Mouse (Mus musculus) stomach, embryonic 16.5 days (tissue): Measurements from ENCODE around the gene Hip1. TPM values are rescaled to one million over a fixed set of nuclear protein-coding genes. Genes with fewer than 3 reads are reported as not detected.
A peak's percentile ranks its signal among the peaks of the same experiment; 100 is the strongest.

Source experiments
- ATAC-seq: fragments of 200-750 bp; cut with Nextera tagmentation; 2 replicates; pipeline ENCODE4 v1.8.0; 2017; ENCODE audit warnings: moderate number of reproducible peaks, moderate TSS enrichment; ENCODE audit not compliant: insufficient read depth, low FRiP score
- H3K27ac ChIP-seq: fragments of 300-500 bp; sonication (generic); 2 replicates; pipeline ENCODE4 v1.5.1; 2014; ENCODE audit warnings: low read length
- H3K27me3 ChIP-seq: fragments of 300-500 bp; sonication (generic); 2 replicates; pipeline ENCODE4 v1.6.1; 2014; ENCODE audit warnings: low read length, control low read depth, mixed read lengths; ENCODE audit not compliant: control insufficient read depth, insufficient read depth
- H3K36me3 ChIP-seq: fragments of 300-500 bp; sonication (generic); 2 replicates; pipeline ENCODE4 v1.6.1; 2014; ENCODE audit warnings: low read length; ENCODE audit not compliant: control insufficient read depth, insufficient read depth
- H3K4me1 ChIP-seq: fragments of 300-500 bp; sonication (generic); 2 replicates; pipeline ENCODE4 v1.6.1; 2014; ENCODE audit warnings: low read length, control low read depth, mixed read lengths; ENCODE audit not compliant: control insufficient read depth, insufficient read depth
- H3K4me2 ChIP-seq: fragments of 300-500 bp; sonication (generic); 2 replicates; pipeline ENCODE4 v1.6.1; 2014; ENCODE audit warnings: low read depth, low read length, mixed read lengths
- H3K4me3 ChIP-seq: fragments of 300-500 bp; sonication (generic); replicated peaks from 2 replicates; pipeline ENCODE4 v1.5.1; 2014; ENCODE audit warnings: mild to moderate bottlenecking, low read length
- H3K9ac ChIP-seq: fragments of 300-500 bp; sonication (generic); 2 replicates; pipeline ENCODE4 v1.6.1; 2014; ENCODE audit warnings: low read length
- H3K9me3 ChIP-seq: fragments of 300-500 bp; sonication (generic); replicated peaks from 2 replicates; pipeline ENCODE4 v1.6.1; 2016; ENCODE audit warnings: low read length, control low read depth; ENCODE audit not compliant: control insufficient read depth
- whole genome bisulfite sequencing: fragments of 180-500 bp; shearing (Covaris S2); extraction: QIAGEN DNeasy Blood & Tissue Kit; methylation state at CpG from one replicate; pipeline ENCODE4 v1.1.7; 2014; 5-methylcytosine and 5-hydroxymethylcytosine counted together
- polyA plus RNA-seq: library from polyadenylated mRNA; unstranded; fragments of >200 nt; fragmentation: Nextera tagmentation; extraction: Ambion mirVana; gene quantifications from 2 replicates; pipeline ENCODE4 v1.2.1, GENCODE M21; 2015

Hip1 gene
- 22.2 and 26.5 TPM in 2 replicates for polyA plus RNA-seq

GRCm38 (mm10) chr5:135544865-135545797 is at the start of gene Hip1:
Gene Hip1 (minus strand): TSS chr5:135545120.
- Histone ChIP-seq H3K4me2 (peak within 1 kb of the TSS; percentile 92), H3K9ac (peak within 1 kb of the TSS; percentile 80), H3K4me3 (peak within 1 kb of the TSS; percentile 81), H3K36me3 (no peaks in the 10 kb centered on the region), H3K27me3 (peaks cover 2% of the 10 kb centered on the region; the same call in 1 of the 2 replicates), H3K9me3 (no peaks in the 10 kb centered on the region), H3K27ac (peak within 1 kb of the TSS; percentile 59), H3K4me1 (peaks cover 8% of the 10 kb centered on the region; the same call in 1 of the 2 replicates)
- ATAC-seq, result peak; percentile 98
- WGBS, result under 1% methylated on average over 46 of the region's 46 CpGs

DNA sequence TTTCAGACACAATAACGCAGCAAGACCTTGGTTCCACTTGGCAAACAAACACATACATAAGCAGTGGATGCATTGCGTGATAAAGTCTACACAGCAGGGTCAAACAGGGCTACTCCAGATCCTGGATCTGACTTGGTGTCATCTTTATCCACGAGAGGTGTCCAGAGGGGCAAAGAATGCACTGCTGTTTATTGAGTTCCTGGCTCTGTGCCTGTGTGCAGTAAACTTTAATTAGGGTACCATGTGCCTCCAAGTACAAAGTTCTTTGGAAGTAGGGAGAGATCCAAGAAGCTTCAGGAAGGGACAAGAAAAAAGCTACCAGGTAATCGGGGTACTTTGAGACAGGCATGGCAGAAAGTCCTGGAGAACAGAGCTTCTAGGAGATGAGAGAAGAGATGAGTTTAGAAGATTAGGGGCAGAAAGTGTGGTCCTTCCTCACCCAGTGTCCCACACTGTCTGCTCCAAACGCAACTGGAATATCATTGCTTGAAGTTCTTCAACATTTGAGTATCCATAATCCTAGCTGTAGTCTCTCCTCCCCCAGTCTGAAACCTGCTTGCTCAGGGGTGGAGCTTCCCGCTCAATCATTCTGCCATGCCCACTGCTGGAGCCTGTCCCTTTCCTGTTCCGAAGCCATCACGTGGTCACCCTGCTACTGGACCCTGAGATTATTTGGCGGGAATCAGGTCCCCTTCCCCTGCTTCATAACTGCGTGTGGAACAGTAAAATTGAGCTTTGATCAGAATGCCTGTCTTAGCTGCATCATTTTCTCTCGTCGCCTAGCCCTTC is 45.3 kb upstream of the Hip1 start:
- no peak for ATAC-seq
- no peaks in the 10 kb centered on the region for H3K36me3 ChIP-seq
- WGBS, result 72% methylated on average over 10 of the region's 12 CpGs
- no peaks in the 10 kb centered on the region for H3K27me3 ChIP-seq
- H3K27ac ChIP-seq, result no peak overlapping the region
- H3K9ac ChIP-seq, result no peak overlapping the region
- no peak overlapping the region for H3K4me2 ChIP-seq
- H3K4me1 ChIP-seq, result no peaks in the 10 kb centered on the region
- no peak overlapping the region for H3K4me3 ChIP-seq
- H3K9me3 ChIP-seq, result no peaks in the 10 kb centered on the region; the same call in 1 of the 2 replicates

DNA sequence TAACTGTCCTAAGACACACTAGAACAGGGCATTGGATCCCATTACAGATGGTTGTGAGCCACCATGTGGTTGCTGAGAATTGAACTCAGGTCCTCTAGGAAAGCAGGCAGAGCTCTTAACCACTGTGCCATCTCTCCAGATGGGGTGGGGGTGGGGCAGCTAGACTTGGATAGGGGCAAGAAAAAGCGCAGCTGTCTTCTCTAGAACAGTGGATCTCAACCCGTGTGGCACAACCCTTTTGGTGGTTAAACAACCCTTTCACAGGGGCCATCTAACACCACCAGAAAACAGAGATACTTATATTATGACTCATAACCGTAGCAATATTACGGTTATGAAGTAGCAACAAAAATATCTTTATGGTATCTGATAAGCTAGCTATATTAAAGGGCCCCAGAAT is 42.8 kb upstream of the Hip1 start:
- 80% methylated on average over 4 of the region's 4 CpGs for WGBS
- no peaks in the 10 kb centered on the region; the same call in 1 of the 2 replicates for H3K9me3 ChIP-seq
- H3K27ac ChIP-seq, result no peak overlapping the region
- no peak overlapping the region for H3K4me3 ChIP-seq
- H3K4me2 ChIP-seq, result no peak overlapping the region
- ATAC-seq, result no peak
- H3K27me3 ChIP-seq, result no peaks in the 10 kb centered on the region
- no peaks in the 10 kb centered on the region for H3K4me1 ChIP-seq
- H3K9ac ChIP-seq, result no peak overlapping the region
- H3K36me3 ChIP-seq, result no peaks in the 10 kb centered on the region

- H3K27me3 ChIP-seq, result no peaks in the 10 kb centered on the region
- ATAC-seq, result no peak
- H3K4me2 ChIP-seq, result no peak overlapping the region
- H3K9me3 ChIP-seq, result no peaks in the 10 kb centered on the region; the same call in 1 of the 2 replicates
- WGBS, result 83% methylated on average over 8 of the region's 8 CpGs
- no peak overlapping the region for H3K27ac ChIP-seq
- H3K4me1 ChIP-seq, result no peaks in the 10 kb centered on the region
- no peaks in the 10 kb centered on the region for H3K36me3 ChIP-seq
- H3K4me3 ChIP-seq, result no peak overlapping the region
- H3K9ac ChIP-seq, result no peak overlapping the region
Observed at GRCm38 (mm10) chr5:135585691-135586090, 40.8 kb upstream of the Hip1 start.

DNA sequence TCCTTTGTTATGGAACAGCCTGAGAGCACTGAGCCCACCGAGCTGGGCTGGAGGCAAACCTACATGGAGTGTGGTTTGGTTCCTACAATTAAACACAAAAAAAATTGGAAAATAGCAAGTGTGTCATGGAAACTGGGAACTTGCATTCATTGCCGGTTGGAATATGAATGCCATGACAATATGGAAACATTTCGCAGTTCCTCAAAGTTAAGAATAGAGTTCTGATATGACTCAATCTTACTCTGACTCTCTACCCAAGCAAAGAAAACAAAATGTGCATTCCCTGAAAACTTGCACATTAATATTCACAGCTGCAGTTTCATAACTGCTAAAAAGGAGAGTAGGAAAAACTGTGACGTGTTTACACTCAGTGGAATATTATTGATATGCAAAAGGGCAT is 37.4 kb upstream of the Hip1 start:
- no peaks in the 10 kb centered on the region for H3K9me3 ChIP-seq
- no peak overlapping the region for H3K4me3 ChIP-seq
- no peaks in the 10 kb centered on the region for H3K36me3 ChIP-seq
- no peaks in the 10 kb centered on the region for H3K27me3 ChIP-seq
- no peaks in the 10 kb centered on the region for H3K4me1 ChIP-seq
- no peak overlapping the region for H3K4me2 ChIP-seq
- WGBS, result 80% methylated on average over 4 of the region's 4 CpGs
- no peak overlapping the region for H3K9ac ChIP-seq
- no peak overlapping the region for H3K27ac ChIP-seq
- no peak for ATAC-seq

- Histone ChIP-seq H3K36me3 (no peaks in the 10 kb centered on the region), H3K9ac (no peak overlapping the region), H3K4me3 (no peak overlapping the region), H3K27ac (no peak overlapping the region), H3K4me1 (no peaks in the 10 kb centered on the region), H3K4me2 (no peak overlapping the region), H3K9me3 (no peaks in the 10 kb centered on the region), H3K27me3 (no peaks in the 10 kb centered on the region)
- ATAC-seq, result no peak
- 83% methylated on average over 10 of the region's 10 CpGs for whole genome bisulfite sequencing
Observed at GRCm38 (mm10) chr5:135579331-135579751, 34.4 kb upstream of the Hip1 start.

GRCm38 (mm10) chr5:135576055-135576454 is 31.1 kb upstream of the Hip1 start:
- H3K27ac ChIP-seq, result no peak overlapping the region

GRCm38 (mm10) chr5:135573006-135573405 is 28.1 kb upstream of the Hip1 start, which contains the start of gene Ccl24:
Gene Ccl24 (minus strand): TSS chr5:135573049.
- no peak within 1 kb of the TSS for H3K9ac ChIP-seq
- H3K27me3 ChIP-seq, result no peaks in the 10 kb centered on the region
- 84% methylated on average over 6 of the region's 6 CpGs for WGBS
- no peak within 1 kb of the TSS for H3K4me2 ChIP-seq
- no peak within 1 kb of the TSS for H3K4me3 ChIP-seq
- H3K4me1 ChIP-seq, result no peaks in the 10 kb centered on the region
- ATAC-seq, result no peak
- no peak within 1 kb of the TSS for H3K27ac ChIP-seq
- H3K36me3 ChIP-seq, result no peaks in the 10 kb centered on the region
- H3K9me3 ChIP-seq, result no peaks in the 10 kb centered on the region

More at GRCm38 (mm10) chr5:135576055-135576454, 31.1 kb upstream of the Hip1 start:
- no peaks in the 10 kb centered on the region for H3K4me1 ChIP-seq
- no peak for ATAC-seq
- H3K9me3 ChIP-seq, result no peaks in the 10 kb centered on the region
- H3K36me3 ChIP-seq, result no peaks in the 10 kb centered on the region
- H3K9ac ChIP-seq, result no peak overlapping the region
- WGBS, result 58% methylated on average over 4 of the region's 4 CpGs
- H3K4me2 ChIP-seq, result no peak overlapping the region
- H3K4me3 ChIP-seq, result no peak overlapping the region
- H3K27me3 ChIP-seq, result no peaks in the 10 kb centered on the region

DNA sequence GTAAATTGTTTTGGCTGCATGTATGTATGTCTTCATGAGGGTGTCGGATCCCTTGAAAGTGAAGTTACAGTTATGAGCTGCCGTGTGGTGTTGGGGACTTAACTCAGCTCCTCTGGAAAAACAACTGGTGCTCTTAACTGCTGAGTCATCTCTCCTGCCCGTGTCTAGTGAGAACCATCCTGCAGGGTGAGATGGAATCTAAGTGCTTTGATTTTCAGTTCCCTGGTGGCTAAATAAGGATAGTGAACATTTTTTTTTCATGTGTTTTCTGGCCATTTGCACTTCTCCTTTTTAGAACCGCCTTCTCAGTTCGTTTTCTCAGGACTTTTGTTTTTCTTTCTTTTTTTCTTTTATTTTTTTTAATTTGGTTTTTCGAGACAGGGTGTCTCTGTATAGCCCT is 23.8 kb upstream of the Hip1 start:
- no peaks in the 10 kb centered on the region for H3K9me3 ChIP-seq
- no peak overlapping the region for H3K4me3 ChIP-seq
- no peaks in the 10 kb centered on the region for H3K4me1 ChIP-seq
- no peak for ATAC-seq
- H3K4me2 ChIP-seq, result no peak overlapping the region
- H3K36me3 ChIP-seq, result no peaks in the 10 kb centered on the region
- no peak overlapping the region for H3K27ac ChIP-seq
- H3K27me3 ChIP-seq, result no peaks in the 10 kb centered on the region
- no peak overlapping the region for H3K9ac ChIP-seq
- WGBS, result 61% methylated on average over 6 of the region's 6 CpGs
